Mouse (Mus musculus): ENCODE measurements around the gene Nedd4.
"Not testable (repeated sequence)": the region's sequence is repeated elsewhere in the genome, so short reads cannot be mapped to it uniquely, and the experiment has no call there.

The Nedd4 gene

DNA sequence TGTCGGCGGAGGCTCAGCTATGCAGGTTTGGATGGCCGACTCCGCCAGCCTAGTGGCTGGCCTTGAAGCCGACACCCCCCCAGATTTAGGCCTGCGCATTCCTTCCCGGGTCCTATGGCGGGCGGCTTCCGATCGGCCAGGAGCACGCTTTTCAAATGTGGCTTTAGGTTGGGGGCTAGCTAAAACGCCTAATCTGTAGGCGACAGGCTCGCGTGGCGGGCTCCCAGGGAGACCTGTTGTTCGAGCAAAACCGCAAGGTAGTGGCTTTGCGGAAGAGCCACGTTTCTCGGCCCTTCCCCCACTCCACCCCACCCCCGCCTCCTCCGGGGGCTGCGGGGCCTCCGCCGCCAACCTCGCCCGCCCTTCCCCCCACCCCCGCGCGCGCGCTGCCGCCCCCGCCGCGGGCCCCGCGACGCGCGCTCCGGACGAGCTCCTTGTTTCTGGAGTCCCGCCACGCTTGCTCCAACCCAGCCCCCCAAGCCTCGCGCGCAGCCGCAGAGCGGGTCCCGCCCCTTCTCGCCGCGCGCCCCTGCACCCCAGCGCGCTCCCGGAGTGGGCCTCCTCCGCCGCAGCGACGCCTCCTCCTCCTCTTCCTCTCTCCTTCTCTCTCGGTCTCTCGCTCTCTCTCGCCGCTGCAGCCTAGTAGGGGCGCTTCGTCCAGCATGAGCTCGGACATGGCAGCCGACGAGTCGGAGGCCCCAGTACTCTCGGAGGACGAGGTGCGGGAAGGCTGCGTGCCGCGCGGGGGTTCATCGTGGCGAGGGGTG, at the start of gene Nedd4:
Gene Nedd4, plus strand, starts transcription at position 452 of the 767 bp plus-strand sequence.
- DNase-seq: peak; percentile 97

GRCm38 (mm10) chr9:72613884-72614283, 48.3 kb upstream of the Nedd4 start:
- DNase-seq: no peak

- DNase-seq: no peak
Measured at GRCm38 (mm10) chr9:72614786-72615480, 47.2 kb upstream of the Nedd4 start.

DNA sequence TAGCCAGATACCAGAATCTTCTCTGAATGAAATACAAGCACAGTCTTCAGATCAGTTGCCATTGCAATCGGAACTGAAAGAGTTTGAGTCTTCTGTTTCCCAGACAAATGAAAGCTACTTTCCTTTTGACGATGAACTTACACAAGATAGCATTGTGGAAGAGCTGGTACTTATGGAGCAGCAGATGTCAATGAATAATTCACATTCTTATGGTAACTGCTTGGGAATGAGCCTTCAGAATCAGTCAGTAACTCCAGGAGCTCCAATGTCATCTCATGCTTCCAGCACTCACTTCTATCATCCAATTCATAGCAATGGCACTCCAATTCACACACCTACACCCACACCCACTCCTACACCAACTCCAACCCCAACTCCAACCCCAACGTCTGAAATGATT, 44.1 kb upstream of the Nedd4 start:
- DNase-seq: no peak

- no peak for DNase-seq
Measured at GRCm38 (mm10) chr9:72623605-72624004, 38.5 kb upstream of the Nedd4 start.

GRCm38 (mm10) chr9:72627598-72627997, 34.5 kb upstream of the Nedd4 start:
- no peak for DNase-seq

- DNase-seq: no peak
Measured at GRCm38 (mm10) chr9:72628591-72628990, 33.6 kb upstream of the Nedd4 start.

DNA sequence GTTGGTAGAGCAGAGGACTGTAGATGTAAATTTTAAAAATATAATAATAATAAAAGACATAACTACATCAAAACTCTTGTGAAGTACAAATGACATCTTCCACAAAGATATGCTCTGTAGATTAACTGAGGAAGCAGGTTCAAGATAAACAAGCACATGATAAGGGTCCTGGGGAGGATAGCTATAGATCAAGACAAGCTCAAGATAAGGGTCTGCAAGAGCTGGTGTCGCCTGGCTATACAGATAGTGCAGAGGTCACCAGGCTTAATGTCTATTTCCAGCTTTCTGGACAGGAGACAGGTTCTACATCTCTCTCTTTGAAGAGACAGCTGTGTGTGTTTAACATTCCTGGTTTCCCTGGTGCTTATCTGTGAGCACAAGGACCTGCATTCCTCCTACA, 29.9 kb upstream of the Nedd4 start:
- DNase-seq: no peak

DNA sequence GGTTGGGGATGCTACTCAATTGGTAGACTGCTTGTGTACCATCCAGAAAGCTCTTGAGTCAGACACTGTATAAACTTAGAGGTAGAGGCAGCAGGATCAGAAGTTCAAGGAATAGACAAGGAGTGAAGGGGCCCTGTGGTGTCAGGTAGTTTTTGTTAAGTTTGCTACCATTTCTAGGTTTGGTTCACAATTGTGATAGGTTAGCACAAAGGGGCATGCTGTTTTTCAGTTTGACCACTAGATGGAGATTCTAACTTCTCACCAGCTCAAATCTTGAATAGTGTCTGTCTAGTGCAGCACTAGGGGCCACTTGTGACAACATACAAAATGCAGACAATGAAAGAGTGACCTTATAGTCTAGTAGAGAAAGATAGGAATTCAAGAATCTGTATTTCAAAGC, 27.0 kb upstream of the Nedd4 start:
- no peak for DNase-seq

GRCm38 (mm10) chr9:72636547-72636946, 25.6 kb upstream of the Nedd4 start:
- no peak for DNase-seq

DNA sequence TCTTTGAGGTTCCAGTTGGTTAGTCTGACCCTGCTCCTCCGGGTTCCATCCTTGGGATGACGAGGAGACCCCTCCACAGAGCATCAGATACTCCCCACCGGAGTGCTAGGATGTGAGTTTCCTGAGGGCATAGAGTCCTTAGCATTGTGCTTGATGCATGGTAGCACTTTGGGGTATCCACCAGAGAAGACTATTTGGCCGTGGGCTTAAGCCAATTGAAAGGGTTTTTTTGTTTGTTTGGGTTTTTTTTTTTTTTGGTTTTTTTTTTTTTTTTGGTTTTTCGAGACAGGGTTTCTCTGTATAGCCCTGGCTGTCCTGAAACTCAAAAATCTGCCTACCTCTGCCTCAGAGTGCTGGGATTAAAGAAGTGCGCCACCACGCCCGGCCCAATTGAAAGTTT, 24.9 kb upstream of the Nedd4 start:
- DNase-seq: no peak

- peak; percentile 39 for DNase-seq
Measured at GRCm38 (mm10) chr9:72638951-72639842, 22.9 kb upstream of the Nedd4 start.

GRCm38 (mm10) chr9:72639843-72640621, 22.1 kb upstream of the Nedd4 start:
- DNase-seq: peak; percentile 57

GRCm38 (mm10) chr9:72640642-72641041, 21.5 kb upstream of the Nedd4 start:
- no peak for DNase-seq

DNA sequence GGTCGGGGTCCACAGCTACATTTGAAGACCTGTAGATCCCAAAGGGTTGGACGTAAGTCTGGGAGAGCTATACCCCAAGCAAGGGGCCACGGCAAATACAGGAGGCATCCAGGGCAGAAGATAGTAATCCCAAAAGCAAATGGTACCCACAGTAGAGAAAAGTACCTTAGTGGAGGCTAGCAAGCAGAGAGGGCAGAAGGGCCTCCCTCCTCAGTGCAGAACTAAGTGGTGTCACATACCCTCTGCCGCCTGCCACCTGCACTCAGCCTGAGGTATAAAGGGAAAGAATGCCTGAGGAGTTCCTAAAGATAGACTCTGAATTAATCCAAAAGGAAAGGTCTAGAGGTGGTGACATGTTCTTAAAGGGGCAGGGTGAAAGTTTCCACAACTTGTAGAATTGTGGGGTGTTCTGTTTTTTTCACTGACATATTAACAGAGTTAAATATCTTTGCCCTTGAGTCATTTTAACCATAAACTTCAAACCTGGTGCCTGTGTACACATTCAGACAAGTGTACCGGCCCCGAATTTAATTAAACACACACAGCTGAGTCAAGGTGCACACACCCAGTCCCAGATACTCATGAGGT, 21.0 kb upstream of the Nedd4 start:
- no peak for DNase-seq

DNA sequence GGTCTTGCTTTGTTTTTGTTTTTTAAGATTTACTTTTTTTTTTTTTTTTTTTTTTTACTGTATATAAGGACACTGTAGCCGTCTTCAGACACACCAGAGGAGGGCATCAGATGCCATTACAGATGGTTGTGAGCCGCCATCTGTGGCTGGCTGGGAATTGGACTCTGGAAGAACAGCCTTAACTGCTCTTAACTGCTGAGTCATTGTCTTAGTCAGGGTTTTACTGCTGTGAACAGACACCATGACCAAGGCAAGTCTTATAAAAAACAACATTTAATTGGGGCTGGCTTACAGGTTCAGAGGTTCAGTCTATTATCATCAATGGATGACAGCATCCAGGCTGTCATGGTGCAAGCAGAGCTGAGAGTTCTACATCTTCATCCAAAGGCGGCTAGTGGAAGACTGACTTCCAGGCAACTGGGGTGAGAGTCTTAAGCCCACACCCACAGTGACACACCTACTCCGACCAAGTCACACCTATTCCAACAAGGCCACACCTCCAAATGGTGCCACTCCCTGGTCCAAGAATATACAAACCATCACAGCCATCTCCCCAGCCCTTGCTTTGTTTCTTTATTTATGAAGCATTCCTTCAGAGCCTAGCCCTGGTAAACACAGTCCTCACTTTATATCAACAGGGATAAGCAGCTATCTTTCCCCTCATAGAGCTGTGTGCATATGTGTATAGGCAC, 19.2 kb upstream of the Nedd4 start:
- DNase-seq: not testable (repeated sequence)

DNA sequence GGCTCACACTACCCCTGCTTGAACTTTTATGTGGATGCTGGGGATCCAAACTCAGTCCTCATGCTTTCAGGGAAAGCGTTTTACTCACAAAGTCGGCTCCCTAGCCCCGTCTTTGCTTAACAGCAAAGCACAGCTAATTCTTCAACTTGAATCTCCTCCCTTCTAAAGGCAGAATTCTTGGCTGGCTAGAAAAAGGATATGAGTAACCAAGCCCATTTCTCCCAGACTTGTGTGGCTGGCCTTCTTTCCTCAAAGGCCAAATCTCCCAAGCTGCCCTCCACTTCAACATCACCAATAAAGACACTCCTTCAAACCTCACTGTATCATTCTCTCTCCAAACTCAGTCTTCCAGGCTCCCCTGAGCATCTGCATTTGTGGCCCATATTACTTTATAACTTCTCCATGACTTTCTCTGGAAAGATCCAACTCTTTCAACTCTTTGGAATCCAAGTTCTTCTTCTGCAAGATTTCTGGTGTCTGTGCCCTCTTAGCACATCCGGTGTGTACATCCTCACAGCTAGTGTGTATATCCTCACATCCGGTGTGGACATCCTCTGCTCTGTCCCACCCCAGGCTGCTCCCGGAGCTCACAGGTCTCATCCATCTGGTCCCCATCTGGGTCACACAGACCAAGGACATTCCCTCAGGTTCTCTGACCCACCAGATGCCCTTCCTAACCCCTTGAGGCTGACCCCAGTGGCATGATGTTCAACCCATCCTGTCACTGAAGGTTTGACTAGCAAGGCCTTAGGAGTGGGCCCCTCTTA, 18.3 kb upstream of the Nedd4 start:
- DNase-seq: no peak

GRCm38 (mm10) chr9:72644418-72645110, 17.6 kb upstream of the Nedd4 start:
- no peak for DNase-seq

- no peak for DNase-seq
Measured at GRCm38 (mm10) chr9:72649781-72650180, 12.4 kb upstream of the Nedd4 start.

GRCm38 (mm10) chr9:72652961-72653360, 9.2 kb upstream of the Nedd4 start:
- DNase-seq: no peak
